Mouse (Mus musculus): ENCODE measurements around the gene Krtap4-8.
"Not testable (repeated sequence)": the region's sequence is repeated elsewhere in the genome, so short reads cannot be mapped to it uniquely, and the experiment has no call there.

Gene Krtap4-8

DNA sequence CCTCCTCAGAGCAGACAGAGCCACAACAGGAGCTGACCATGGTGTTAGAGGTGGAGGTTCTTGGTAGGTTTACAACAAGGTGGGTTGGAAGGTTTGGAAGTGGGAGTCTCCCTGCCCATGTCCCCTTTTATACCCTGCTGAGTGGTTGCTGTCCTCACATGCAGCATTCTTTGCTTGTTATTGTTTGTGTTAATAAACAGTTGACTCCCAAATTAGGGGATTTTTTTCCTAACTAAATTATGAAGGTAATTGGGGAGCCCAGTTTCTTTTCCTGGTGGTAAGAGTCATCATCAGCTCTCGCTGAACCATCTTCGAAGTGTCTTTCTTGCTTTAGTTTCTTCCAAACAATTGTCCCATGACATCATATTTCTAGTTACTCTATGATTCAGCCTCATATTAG is at the start of gene Krtap4-8:
TSS of gene Krtap4-8 (minus strand) at position 101 of the 400 bp plus-strand sequence.
- DNase-seq (ENCODE audit: low spot score) = no peak

DNA sequence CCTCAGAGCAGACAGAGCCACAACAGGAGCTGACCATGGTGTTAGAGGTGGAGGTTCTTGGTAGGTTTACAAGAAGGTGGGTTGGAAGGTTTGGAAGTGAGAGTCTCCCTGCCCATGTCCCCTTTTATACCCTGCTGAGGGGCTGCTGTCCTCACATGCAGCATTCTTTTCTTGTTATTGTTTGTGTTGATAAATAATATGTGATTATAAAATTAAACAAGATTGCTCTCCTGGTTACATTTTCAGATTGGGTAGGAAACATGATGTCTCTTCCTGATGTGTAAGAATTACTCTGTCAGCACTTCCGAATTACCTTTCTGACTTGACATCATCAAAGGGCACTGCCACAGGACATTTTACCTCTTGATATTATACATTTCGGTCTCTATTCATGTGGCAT is 35.1 kb upstream of the Krtap4-8 start, which contains the start of gene Gm11564:
TSS of gene Gm11564 (minus strand) at position 101 of the 400 bp plus-strand sequence.
- not testable (repeated sequence) for DNase-seq (ENCODE audit: low spot score)

DNA sequence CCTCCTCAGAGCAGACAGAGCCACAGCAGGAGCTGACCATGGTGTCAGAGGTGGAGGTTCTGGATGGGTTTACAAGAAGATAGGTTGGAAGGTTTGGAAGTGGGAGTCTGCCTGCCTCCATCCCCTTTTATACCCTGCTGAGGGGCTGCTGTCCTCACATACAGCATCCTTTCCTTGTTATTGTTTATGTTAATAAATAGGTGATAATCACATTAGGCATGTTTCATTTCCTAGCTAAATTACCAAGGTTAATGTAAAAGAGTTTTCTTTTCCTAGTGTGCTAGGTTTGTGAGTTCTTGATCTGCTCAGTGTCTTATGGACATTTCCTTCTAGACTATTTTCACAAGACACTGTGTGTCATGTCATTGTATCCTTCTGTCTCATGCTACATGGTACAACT is 29.3 kb upstream of the Krtap4-8 start, which contains the start of gene Krtap4-13:
TSS of gene Krtap4-13 (minus strand) at position 101 of the 400 bp plus-strand sequence.
- not testable (repeated sequence) for DNase-seq (ENCODE audit: low spot score)

DNA sequence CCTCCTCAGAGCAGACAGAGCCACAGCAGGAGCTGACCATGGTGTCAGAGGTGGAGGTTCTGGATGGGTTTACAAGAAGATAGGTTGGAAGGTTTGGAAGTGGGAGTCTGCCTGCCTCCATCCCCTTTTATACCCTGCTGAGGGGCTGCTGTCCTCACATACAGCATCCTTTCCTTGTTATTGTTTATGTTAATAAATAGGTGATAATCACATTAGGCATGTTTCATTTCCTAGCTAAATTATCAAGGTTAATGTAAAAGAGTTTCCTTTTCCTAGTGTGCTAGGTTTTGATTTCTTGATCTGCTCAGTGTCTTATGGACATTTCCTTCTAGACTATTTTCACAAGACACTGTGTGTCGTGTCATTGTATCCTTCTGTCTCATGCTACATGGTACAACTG is 23.8 kb upstream of the Krtap4-8 start, which contains the start of gene Gm11554:
TSS of gene Gm11554 (minus strand) at position 101 of the 400 bp plus-strand sequence.
- not testable (repeated sequence) for DNase-seq (ENCODE audit: low spot score)

DNA sequence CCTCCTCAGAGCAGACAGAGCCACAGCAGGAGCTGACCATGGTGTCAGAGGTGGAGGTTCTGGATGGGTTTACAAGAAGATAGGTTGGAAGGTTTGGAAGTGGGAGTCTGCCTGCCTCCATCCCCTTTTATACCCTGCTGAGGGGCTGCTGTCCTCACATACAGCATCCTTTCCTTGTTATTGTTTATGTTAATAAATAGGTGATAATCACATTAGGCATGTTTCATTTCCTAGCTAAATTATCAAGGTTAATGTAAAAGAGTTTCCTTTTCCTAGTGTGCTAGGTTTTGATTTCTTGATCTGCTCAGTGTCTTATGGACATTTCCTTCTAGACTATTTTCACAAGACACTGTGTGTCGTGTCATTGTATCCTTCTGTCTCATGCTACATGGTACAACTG is 18.3 kb upstream of the Krtap4-8 start, which contains the start of gene Gm11569:
TSS of gene Gm11569 (minus strand) at position 101 of the 400 bp plus-strand sequence.
- not testable (repeated sequence) for DNase-seq (ENCODE audit: low spot score)

DNA sequence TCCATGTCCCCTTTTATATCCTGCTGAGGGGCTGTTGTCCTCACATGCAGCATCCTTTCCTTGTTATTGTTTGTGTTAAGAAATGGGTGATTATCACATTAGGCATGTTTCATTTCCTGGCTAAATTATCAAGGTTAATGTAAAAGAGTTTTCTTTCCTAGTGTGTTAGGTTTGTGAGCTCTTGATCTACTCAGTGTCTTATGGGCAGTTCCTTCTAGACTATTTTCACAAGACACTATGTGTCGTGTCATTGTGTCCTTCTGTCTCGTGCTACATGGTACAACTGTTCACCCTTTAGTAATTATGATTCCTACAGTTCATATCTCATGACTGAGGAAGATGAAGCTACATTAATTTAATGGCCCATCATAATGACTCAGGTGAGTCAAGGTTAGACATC is 12.9 kb upstream of the Krtap4-8 start, which contains the start of gene Gm11596:
TSS of gene Gm11596 (minus strand) at position 101 of the 400 bp plus-strand sequence.
- DNase-seq (ENCODE audit: low spot score) = no peak

DNA sequence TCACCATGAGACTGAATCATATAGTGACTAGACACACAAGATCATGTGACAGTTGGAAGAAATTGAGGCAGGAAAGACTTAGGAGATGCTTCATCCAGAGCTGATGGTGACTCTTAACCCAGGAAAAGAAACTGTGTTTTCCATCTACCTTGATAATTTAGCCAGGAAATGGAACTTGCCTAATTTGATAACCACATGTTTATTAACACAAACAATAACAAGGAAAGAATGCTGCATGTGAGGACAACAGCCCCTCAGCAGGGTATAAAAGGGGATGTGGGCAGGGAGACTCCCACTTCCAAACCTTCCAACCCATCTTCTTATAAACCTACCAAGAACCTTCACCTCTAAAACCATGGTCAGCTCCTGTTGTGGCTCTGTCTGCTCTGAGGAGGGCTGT is 4.4 kb upstream of the Krtap4-8 start, which contains the start of gene Krtap4-9:
TSS of gene Krtap4-9 (plus strand) at position 301 of the 400 bp plus-strand sequence.
- DNase-seq (ENCODE audit: low spot score) = not testable (repeated sequence)

DNA sequence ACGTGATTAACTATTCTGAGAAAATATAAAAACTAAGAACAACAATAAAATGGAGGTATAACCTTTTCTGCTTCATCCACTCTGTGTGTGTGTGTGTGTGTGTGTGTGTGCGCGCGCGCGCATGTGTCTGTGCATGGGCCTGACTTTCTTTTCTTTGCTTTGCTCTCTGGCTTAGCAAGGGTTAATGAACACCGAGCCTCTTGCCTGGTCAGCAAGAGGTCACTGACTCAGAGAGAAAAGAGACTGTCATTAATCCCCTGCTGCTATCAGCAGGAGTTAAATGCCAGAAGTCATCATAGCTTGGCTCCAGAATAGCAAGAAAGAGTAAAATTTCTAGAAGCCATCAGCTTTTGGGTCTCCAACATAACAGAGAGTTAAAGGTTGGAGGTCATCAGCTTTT is 2.1 kb downstream of the Krtap4-8 start:
- no peak for DNase-seq (ENCODE audit: low spot score)

DNA sequence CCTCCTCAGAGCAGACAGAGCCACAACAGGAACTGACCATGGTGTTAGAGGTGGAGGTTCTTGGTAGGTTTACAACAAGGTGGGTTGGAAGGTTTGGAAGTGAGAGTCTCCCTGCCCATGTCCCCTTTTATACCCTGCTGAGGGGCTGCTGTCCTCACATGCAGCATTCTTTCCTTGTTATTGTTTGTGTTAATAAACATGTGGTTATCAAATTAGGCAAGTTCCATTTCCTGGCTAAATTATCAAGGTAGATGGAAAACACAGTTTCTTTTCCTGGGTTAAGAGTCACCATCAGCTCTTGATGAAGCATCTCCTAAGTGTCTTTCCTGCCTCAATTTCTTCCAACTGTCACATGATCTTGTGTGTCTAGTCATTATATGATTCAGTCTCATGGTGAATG is 7.7 kb downstream of the Krtap4-8 start, which contains the start of gene Gm11595:
TSS of gene Gm11595 (minus strand) at position 101 of the 400 bp plus-strand sequence.
- DNase-seq (ENCODE audit: low spot score) = not testable (repeated sequence)

DNA sequence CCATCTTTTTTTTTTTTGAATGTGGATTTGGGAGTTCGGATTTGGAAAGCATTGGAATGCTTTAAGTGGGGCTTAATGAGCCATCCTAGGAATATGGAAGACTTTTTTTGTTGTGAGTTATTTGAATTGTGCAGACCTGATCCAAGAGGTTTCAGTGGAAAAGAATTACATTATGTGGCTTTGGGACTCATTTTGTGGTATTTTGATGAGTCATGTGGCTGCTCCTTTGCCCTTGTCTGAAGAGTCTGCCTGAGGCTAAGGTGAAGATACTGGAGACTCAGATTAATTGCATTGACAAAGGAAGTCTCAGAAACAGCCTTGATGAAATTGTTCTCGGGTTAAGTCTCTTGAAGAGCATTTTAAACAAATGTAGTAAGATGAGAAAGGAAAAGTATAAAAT is 12.1 kb downstream of the Krtap4-8 start:
- DNase-seq (ENCODE audit: low spot score) = no peak

DNA sequence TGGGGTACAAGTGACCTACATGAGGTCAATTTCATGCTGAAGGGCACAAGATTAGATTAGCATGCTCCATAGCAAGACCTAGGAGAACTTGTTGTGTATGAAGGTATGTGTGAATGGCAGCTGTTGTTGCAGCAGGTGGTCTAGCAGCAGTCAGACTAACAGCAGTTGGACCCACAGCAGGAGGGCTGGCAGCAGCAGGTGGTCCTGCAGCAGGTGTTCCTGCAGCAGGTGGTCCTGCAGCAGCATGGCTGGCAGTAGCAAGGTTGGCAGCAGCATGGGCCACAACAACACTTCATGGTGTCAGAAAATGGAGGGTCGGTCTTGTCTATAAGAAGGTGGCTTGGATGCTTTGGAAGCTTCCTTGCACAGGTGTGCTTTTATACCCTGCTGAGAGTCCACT is 21.6 kb downstream of the Krtap4-8 start:
- no peak for DNase-seq (ENCODE audit: low spot score)

DNA sequence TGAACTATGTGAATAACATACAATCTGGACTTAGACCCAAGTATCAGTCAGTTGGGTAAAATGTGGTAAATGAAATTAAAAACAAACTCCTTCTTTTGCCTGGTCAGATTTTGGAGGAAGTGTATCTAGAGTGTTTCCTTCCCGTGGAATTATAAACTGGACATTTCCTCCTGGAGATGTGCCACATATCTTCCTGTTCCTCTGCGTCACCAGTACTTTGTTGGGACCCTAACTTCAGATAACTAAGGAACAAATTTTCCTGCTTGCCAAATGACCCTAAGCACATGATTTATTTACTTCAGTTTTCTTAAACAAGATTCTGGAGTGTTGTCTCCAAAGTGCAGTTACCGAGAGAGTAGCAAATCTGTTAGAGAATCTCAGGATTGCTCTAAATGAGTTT is 36.5 kb downstream of the Krtap4-8 start:
- no peak for DNase-seq (ENCODE audit: low spot score)

DNA sequence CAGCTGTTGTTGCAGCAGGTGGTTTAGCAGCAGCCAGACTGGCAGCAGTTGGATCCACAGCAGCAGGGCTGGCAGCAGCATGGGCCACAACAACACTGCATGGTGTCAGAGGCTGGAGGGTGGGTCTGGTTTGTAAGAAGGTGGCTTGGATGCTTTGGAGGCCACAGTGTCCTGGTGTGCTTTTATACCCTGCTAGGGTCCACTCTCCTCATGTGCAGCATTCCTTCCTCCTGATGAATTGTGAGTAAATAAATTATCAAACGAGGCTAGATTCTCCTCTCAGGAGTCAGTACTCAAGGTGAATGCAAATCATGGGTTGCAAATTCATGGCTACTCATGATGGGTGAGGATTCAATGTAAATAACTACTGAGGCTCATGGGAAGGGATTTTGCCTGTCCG is 46.3 kb downstream of the Krtap4-8 start, which contains the start of gene Gm14180:
TSS of gene Gm14180 (minus strand) at position 101 of the 400 bp plus-strand sequence.
- no peak for DNase-seq (ENCODE audit: low spot score)
